Mouse (Mus musculus) testis, adult 2 months (tissue): Measurements from ENCODE around the gene Nacc2.

ENCODE experiments used
- CTCF ChIP-seq: fragments of 200-500 bp; IDR thresholded peaks from 2 replicates; pipeline ENCODE4 v1.5.1; 2012; ENCODE audit warnings: low read depth, mild to moderate bottlenecking, inconsistent platforms, low read length, moderate library complexity; ENCODE audit not compliant: control insufficient read depth, insufficient read depth, insufficient replicate concordance
- POLR2A ChIP-seq: fragments of 200-500 bp; IDR thresholded peaks from 2 replicates; pipeline ENCODE4 v1.6.1; 2012; ENCODE audit warnings: low read depth, mild to moderate bottlenecking, inconsistent platforms, low read length, moderate library complexity; ENCODE audit not compliant: control insufficient read depth

GRCm38 (mm10) chr2:26153295-26153694 is 30.3 kb upstream of the Nacc2 start:
- TF ChIP-seq POLR2A (no peak), CTCF (peak; percentile 45; the same call in 1 of the 2 replicates)
